Mouse (Mus musculus) brown adipose tissue, adult 24 weeks (tissue): ENCODE data around the gene Fhl5. TPM values are rescaled to one million over a fixed set of nuclear protein-coding genes. Genes with fewer than 3 reads are reported as not detected.

Source experiments
- H3K27ac ChIP-seq: fragments of 200-500 bp; replicated peaks from 2 replicates; pipeline ENCODE4 v1.5.1; 2012; ENCODE audit warnings: low read depth, mild to moderate bottlenecking, low read length
- H3K4me1 ChIP-seq: fragments of 200-500 bp; 2 replicates; pipeline ENCODE4 v1.6.1; 2012; ENCODE audit warnings: low read length, mixed read lengths; ENCODE audit not compliant: control insufficient read depth, insufficient read depth, insufficient read length
- H3K4me3 ChIP-seq: fragments of 200-500 bp; 2 replicates; pipeline ENCODE4 v1.5.1; 2012; ENCODE audit warnings: low read depth, mild to moderate bottlenecking, low read length, moderate library complexity; ENCODE audit not compliant: insufficient read depth
- polyA plus RNA-seq: library from polyadenylated mRNA; stranded (reverse); fragments of >200 nt; gene quantifications from 2 replicates; pipeline ENCODE4 v1.2.4, GENCODE M21; 2012; ENCODE audit not compliant: missing spikeins, insufficient read depth, insufficient read length

Fhl5 gene
- polyA plus RNA-seq, 1 experiment, result 0.95 TPM

GRCm38 (mm10) chr4:25197310-25197709 lies 45.4 kb downstream of the Fhl5 start:
- no peak overlapping the region for H3K27ac ChIP-seq
- H3K4me1 ChIP-seq, result no peaks in the 10 kb centered on the region
- H3K4me3 ChIP-seq, result no peak overlapping the region

- Histone ChIP-seq H3K4me1 (no peaks in the 10 kb centered on the region), H3K4me3 (no peak overlapping the region), H3K27ac (no peak overlapping the region)
Observed at GRCm38 (mm10) chr4:25179617-25180208, 63.0 kb downstream of the Fhl5 start.

Other genes with a start within 250 kb of the Fhl5 start
- 11.6 and 14.0 TPM in 2 replicates for gene Ufl1, start 38.9 kb upstream of the Fhl5 start, polyA plus RNA-seq